Mouse (Mus musculus) urinary bladder, adult 18-20 months (tissue): ENCODE data around the gene Cd101.
A peak's percentile ranks its signal among the peaks of the same experiment; 100 is the strongest.

ENCODE experiments used
- DNase-seq, 2 experiments: peaks; one replicate each; pipeline ENCODE4 v3.0.0; 2022; ENCODE audit warnings: low spot score in 2 of 2, mixed read lengths in 2 of 2

The Cd101 gene

GRCm38 (mm10) chr3:101041997-101042396 lies 12.6 kb upstream of the Cd101 start:
- DNase-seq, result no peak

- DNase-seq, result no peak
These were observed 8.7 kb upstream of the Cd101 start for GRCm38 (mm10) chr3:101037984-101038545.

- no peak for DNase-seq
These were observed 6.6 kb upstream of the Cd101 start for GRCm38 (mm10) chr3:101036001-101036400.

- no peak for DNase-seq
These were observed 5.2 kb upstream of the Cd101 start for GRCm38 (mm10) chr3:101034509-101034908.

- no peak for DNase-seq
These were observed 4.3 kb upstream of the Cd101 start for GRCm38 (mm10) chr3:101033644-101034043.

- no peak for DNase-seq
These were observed 2.2 kb upstream of the Cd101 start for GRCm38 (mm10) chr3:101031456-101032142.

- no peak for DNase-seq
These were observed 1.3 kb upstream of the Cd101 start for GRCm38 (mm10) chr3:101030630-101031029.

GRCm38 (mm10) chr3:101026741-101027140 lies 2.6 kb downstream of the Cd101 start:
- DNase-seq, result no peak

GRCm38 (mm10) chr3:101022967-101023366 lies 6.4 kb downstream of the Cd101 start:
- no peak for DNase-seq

- no peak for DNase-seq
These were observed 7.8 kb downstream of the Cd101 start for GRCm38 (mm10) chr3:101021481-101022051.

- no peak for DNase-seq
These were observed 8.3 kb downstream of the Cd101 start for GRCm38 (mm10) chr3:101021073-101021472.

GRCm38 (mm10) chr3:101018494-101018893 lies 10.9 kb downstream of the Cd101 start:
- no peak for DNase-seq

GRCm38 (mm10) chr3:101016050-101016449 lies 13.3 kb downstream of the Cd101 start:
- no peak for DNase-seq

- DNase-seq, result no peak
These were observed 14.1 kb downstream of the Cd101 start for GRCm38 (mm10) chr3:101015254-101015653.

- no peak for DNase-seq
These were observed 15.8 kb downstream of the Cd101 start for GRCm38 (mm10) chr3:101013536-101013935.

GRCm38 (mm10) chr3:101013005-101013404 lies 16.4 kb downstream of the Cd101 start:
- no peak for DNase-seq

GRCm38 (mm10) chr3:101012597-101012996 lies 16.8 kb downstream of the Cd101 start:
- DNase-seq, result no peak

GRCm38 (mm10) chr3:101012131-101012571 lies 17.2 kb downstream of the Cd101 start:
- DNase-seq, result no peak

GRCm38 (mm10) chr3:101011203-101011600 lies 18.2 kb downstream of the Cd101 start:
- DNase-seq, result no peak

- peak in 1 of 2 experiments; percentile 31 for DNase-seq
These were observed 18.7 kb downstream of the Cd101 start for GRCm38 (mm10) chr3:101010589-101011202.

GRCm38 (mm10) chr3:101007112-101007782 lies 22.1 kb downstream of the Cd101 start:
- DNase-seq, result no peak

- no peak for DNase-seq
These were observed 24.0 kb downstream of the Cd101 start for GRCm38 (mm10) chr3:101005392-101005791.
